Mouse (Mus musculus) hindbrain, embryonic 10.5 days (tissue): Measurements from ENCODE around the gene Arf5. TPM values are rescaled to one million over a fixed set of nuclear protein-coding genes. Genes with fewer than 3 reads are reported as not detected.
A peak's percentile ranks its signal among the peaks of the same experiment; 100 is the strongest.

Experiments
- DNase-seq: peaks from one replicate; pipeline ENCODE4 v3.0.0-alpha.2; 2017; ENCODE audit warnings: low spot score
- H3K27ac ChIP-seq: fragments of 300-500 bp; sonication (generic); 2 replicates; pipeline ENCODE4 v1.5.1; 2016; ENCODE audit warnings: mild to moderate bottlenecking, moderate library complexity
- H3K27me3 ChIP-seq: fragments of 300-500 bp; sonication (generic); 2 replicates; pipeline ENCODE4 v1.6.1; 2016; ENCODE audit warnings: mild to moderate bottlenecking; ENCODE audit not compliant: poor library complexity, insufficient read depth, severe bottlenecking
- H3K36me3 ChIP-seq: fragments of 300-500 bp; sonication (generic); 2 replicates; pipeline ENCODE4 v1.6.1; 2016; ENCODE audit warnings: mild to moderate bottlenecking, moderate library complexity
- H3K4me1 ChIP-seq: fragments of 300-500 bp; sonication (generic); replicated peaks from 2 replicates; pipeline ENCODE4 v1.6.1; 2016; ENCODE audit warnings: mild to moderate bottlenecking
- H3K4me3 ChIP-seq: fragments of 300-500 bp; sonication (generic); 2 replicates; pipeline ENCODE4 v1.5.1; 2016; ENCODE audit warnings: mild to moderate bottlenecking, moderate library complexity
- H3K9me3 ChIP-seq: fragments of 300-500 bp; sonication (generic); 2 replicates; pipeline ENCODE4 v1.6.1; 2016; ENCODE audit warnings: mild to moderate bottlenecking, moderate library complexity
- WGBS: fragments of 180-500 bp; shearing (Covaris S2); methylation state at CpG from one replicate; pipeline ENCODE4 v1.1.7; 2016; 5-methylcytosine and 5-hydroxymethylcytosine counted together
- polyA plus RNA-seq: library from polyadenylated mRNA; unstranded; fragments of >200 nt; fragmentation: Nextera tagmentation; extraction: Ambion mirVana; gene quantifications from 2 replicates; pipeline ENCODE4 v1.2.1, GENCODE M21; 2016

Gene Arf5
- polyA plus RNA-seq, 1 experiment from 2014 or later, result 343 TPM

GRCm38 (mm10) chr6:28419673-28420072 lies 3.7 kb upstream of the Arf5 start:
- Histone ChIP-seq H3K27me3 (no peaks in the 10 kb centered on the region), H3K36me3 (peaks cover 53% of the 10 kb centered on the region), H3K27ac (no peak overlapping the region), H3K4me1 (peaks cover 39% of the 10 kb centered on the region), H3K4me3 (peak overlapping the region; percentile 91), H3K9me3 (no peaks in the 10 kb centered on the region)
- DNase-seq, result no peak
- 89% methylated on average over 2 of the region's 2 CpGs for WGBS

- H3K27me3 ChIP-seq, result no peaks in the 10 kb centered on the region
- H3K4me1 ChIP-seq, result peaks cover 43% of the 10 kb centered on the region
- no peaks in the 10 kb centered on the region for H3K9me3 ChIP-seq
- peaks cover 53% of the 10 kb centered on the region for H3K36me3 ChIP-seq
- no peak overlapping the region for H3K27ac ChIP-seq
- peak overlapping the region; percentile 91 for H3K4me3 ChIP-seq
- no peak for DNase-seq
- WGBS, result 79% methylated on average over 17 of the region's 17 CpGs
Measured at GRCm38 (mm10) chr6:28420361-28420760, 3.0 kb upstream of the Arf5 start.

DNA sequence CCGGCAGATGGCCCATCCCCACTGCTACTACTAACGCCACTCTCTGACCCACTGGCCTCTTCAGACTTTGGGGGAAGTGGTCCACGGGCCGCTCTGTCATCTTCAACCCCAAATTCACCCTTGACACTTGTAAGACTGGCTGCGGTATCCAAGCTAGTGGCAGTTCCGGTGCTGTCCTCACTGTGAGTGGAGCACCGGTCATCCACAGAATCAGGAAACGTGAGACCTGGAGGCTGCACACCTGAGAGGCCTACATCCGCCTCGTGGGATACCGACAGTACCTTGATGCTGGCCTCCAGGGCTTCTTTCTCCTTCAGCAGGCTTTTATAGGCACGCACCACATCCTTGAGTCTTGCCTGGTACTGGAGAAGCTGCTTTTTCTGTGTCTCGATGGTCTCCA lies 2.5 kb upstream of the Arf5 start:
- Histone ChIP-seq H3K27me3 (no peaks in the 10 kb centered on the region), H3K36me3 (peaks cover 53% of the 10 kb centered on the region), H3K4me1 (peaks cover 43% of the 10 kb centered on the region), H3K9me3 (no peaks in the 10 kb centered on the region), H3K27ac (peak overlapping the region; percentile 85), H3K4me3 (peak overlapping the region; percentile 91)
- WGBS, result 29% methylated on average over 13 of the region's 13 CpGs
- no peak for DNase-seq

GRCm38 (mm10) chr6:28421469-28422000 lies 1.8 kb upstream of the Arf5 start:
- Histone ChIP-seq H3K27ac (peak overlapping the region; percentile 85), H3K27me3 (no peaks in the 10 kb centered on the region), H3K4me3 (peak overlapping the region; percentile 91), H3K36me3 (peaks cover 54% of the 10 kb centered on the region), H3K9me3 (no peaks in the 10 kb centered on the region), H3K4me1 (peaks cover 43% of the 10 kb centered on the region)
- peak; percentile 90 for DNase-seq
- WGBS, result under 1% methylated on average over 27 of the region's 27 CpGs

DNA sequence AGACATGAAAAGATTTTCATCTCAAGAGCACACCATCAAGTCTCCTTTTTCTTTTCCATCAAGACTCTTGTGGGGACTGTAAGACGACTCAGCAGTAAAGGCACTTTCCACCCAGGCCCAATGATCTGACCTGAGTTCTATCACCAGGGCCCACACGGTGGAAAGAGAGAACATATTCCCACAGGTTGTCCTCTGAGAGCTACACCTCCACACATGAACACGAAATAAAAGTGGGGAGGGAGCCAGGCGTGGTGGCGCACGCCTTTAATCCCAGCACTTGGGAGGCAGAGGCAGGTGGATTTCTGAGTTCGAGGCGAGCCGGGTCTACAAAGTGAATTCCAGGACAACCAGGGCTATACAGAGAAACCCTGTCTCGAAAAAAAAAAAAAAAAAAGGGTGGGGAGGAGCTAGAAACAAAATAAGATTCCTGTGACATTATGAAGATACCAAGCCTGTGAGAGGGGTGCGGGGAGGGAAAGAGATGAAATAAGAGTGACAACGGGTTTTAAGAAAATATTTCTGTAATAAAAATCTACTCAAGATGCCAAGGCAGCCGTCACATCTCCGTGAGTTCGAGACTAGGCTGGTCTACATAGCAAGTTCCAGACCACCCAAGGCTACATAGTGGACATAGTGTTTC lies 589 bp upstream of the Arf5 start:
- Histone ChIP-seq H3K27me3 (no peaks in the 10 kb centered on the region), H3K4me3 (peak overlapping the region; percentile 80), H3K4me1 (peaks cover 40% of the 10 kb centered on the region), H3K27ac (peak overlapping the region; percentile 97), H3K9me3 (no peaks in the 10 kb centered on the region), H3K36me3 (peaks cover 49% of the 10 kb centered on the region)
- 73% methylated on average over 15 of the region's 15 CpGs for WGBS
- DNase-seq, result no peak

- WGBS, result 10% methylated on average over 46 of the region's 46 CpGs
- Histone ChIP-seq H3K27ac (peak overlapping the region; percentile 97), H3K36me3 (peaks cover 36% of the 10 kb centered on the region), H3K4me1 (peaks cover 40% of the 10 kb centered on the region), H3K27me3 (no peaks in the 10 kb centered on the region), H3K9me3 (no peaks in the 10 kb centered on the region), H3K4me3 (peak overlapping the region; percentile 80)
- peak; percentile 63 for DNase-seq
Measured at GRCm38 (mm10) chr6:28423767-28424695, 671 bp downstream of the Arf5 start.

DNA sequence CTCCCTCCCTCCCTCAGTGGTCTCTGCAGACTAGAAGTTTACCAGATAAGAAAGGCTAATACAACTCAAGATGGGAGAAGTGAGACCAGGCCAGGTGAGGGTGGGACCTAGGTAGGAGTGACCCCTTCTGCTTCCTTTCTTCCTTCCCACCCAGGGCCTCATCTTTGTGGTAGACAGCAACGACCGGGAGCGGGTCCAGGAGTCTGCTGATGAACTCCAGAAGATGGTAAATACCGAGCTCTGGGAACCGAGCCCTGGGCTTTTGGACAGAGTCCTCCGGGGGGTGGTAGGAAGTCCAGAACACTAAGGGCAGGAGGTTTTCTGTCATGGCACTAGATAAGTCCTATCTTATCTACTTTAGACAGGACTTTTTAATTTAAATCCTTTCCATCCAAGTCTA lies 1.7 kb downstream of the Arf5 start:
- DNase-seq, result no peak

DNA sequence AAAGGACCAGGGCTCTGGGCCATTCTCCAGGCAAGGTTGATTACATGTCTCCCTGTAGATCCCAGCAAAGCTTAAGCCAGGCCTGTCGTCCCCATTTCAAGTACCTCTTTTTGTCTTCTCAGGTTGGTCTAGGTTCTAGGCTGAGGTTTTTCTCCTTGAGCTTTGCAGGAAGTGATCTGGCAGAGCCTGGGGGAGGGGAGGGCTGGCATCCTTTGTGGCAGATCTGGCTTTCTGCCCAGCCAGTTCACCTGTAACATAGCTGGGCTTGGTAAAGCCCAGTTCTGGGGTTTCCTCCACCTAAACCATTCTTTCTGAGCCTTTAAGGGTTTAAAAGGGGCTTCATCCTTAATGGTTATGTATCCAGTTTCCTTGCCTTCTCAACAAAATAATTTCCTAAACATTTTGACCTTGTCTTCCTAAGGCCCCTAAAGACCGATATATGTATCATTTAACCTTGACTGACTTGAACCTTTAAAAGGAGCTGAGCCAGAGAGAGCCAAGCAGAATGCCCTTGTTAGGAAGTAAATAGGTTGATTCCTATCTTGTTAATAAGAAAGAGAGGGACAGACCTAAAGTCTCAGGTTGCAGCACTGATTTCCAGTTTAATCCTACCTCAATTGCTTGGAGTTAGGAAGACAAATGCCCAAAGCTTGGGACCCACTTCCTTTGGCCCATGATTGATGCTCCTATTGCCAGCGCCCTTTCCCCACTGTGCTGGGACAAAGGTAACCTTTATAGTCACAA lies 3.9 kb downstream of the Arf5 start, which contains the start of gene Fscn3:
Gene Fscn3 (plus strand): TSS at position 694 of the 744 bp plus-strand sequence.
- no peak within 1 kb of the TSS for H3K4me3 ChIP-seq
- peaks cover 27% of the 10 kb centered on the region for H3K36me3 ChIP-seq
- no peaks in the 10 kb centered on the region for H3K27me3 ChIP-seq
- H3K27ac ChIP-seq, result no peak within 1 kb of the TSS
- H3K9me3 ChIP-seq, result no peaks in the 10 kb centered on the region
- H3K4me1 ChIP-seq, result peaks cover 13% of the 10 kb centered on the region
- WGBS, result 83% methylated on average over 3 of the region's 3 CpGs
- DNase-seq, result no peak

More for the DNA sequence above, 1.7 kb downstream of the Arf5 start:
- Histone ChIP-seq H3K4me1 (peaks cover 33% of the 10 kb centered on the region), H3K27me3 (no peaks in the 10 kb centered on the region), H3K36me3 (peaks cover 27% of the 10 kb centered on the region), H3K4me3 (peak overlapping the region; percentile 80; the same call in 1 of the 2 replicates), H3K9me3 (no peaks in the 10 kb centered on the region), H3K27ac (no peak overlapping the region)
- WGBS, result 94% methylated on average over 6 of the region's 6 CpGs

GRCm38 (mm10) chr6:28428290-28428689 lies 4.9 kb downstream of the Arf5 start, which contains the start of gene Gcc1:
TSS of gene Gcc1 (minus strand) at chr6:28428390.
- no peak for DNase-seq
- Histone ChIP-seq H3K9me3 (no peaks in the 10 kb centered on the region), H3K4me1 (peaks cover 12% of the 10 kb centered on the region), H3K27me3 (no peaks in the 10 kb centered on the region), H3K27ac (no peak within 1 kb of the TSS), H3K36me3 (peaks cover 27% of the 10 kb centered on the region), H3K4me3 (no peak within 1 kb of the TSS)
- WGBS, result 91% methylated on average over 3 of the region's 3 CpGs

- peaks cover 24% of the 10 kb centered on the region for H3K36me3 ChIP-seq
- no peak overlapping the region for H3K4me3 ChIP-seq
- 0 out of 2 replicates have a peak, but pooled peaks cover 3% of the 10 kb centered on the region for H3K4me1 ChIP-seq
- H3K27ac ChIP-seq, result no peak overlapping the region
- no peak for DNase-seq
- no peaks in the 10 kb centered on the region for H3K9me3 ChIP-seq
- no peaks in the 10 kb centered on the region for H3K27me3 ChIP-seq
- 86% methylated on average over 11 of the region's 11 CpGs for WGBS
Measured at GRCm38 (mm10) chr6:28429870-28430269, 6.5 kb downstream of the Arf5 start.

DNA sequence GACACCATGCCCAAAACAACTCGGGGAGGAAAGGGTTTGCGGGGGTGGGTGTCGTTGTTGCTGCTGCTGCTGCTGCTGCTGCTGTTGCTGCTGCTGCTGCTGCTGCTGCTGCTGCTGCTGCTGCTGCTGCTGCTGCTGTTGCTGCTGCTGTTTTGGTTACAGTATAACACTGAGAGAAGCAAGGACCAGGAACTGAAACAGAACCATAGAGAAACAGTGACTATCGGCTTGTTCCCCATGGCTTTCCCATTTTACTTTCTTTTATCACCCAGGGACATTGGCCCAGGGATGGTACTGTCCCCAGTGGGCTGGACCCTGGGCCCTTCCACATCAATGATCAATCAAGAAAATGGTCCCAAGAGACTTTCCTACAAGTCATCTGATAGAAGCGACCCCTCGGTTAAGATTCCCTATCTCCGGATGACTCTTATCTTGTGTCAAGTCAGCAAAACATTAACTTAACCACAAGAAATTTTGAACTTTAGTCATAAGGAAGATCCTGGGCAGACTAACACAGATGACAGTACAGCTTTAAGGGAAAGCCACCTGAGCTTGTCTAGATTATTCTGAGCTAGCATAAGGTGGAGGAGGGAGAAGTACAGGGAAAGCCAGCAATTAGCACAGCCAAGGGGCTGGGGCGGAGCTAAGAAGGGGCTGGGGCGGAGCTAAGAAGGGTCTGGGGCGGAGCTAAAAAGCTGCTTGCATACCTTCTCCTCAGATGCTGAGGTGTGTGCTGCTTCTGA lies 7.6 kb downstream of the Arf5 start:
- DNase-seq, result no peak
- Histone ChIP-seq H3K4me1 (no peaks in the 10 kb centered on the region), H3K27ac (no peak overlapping the region), H3K27me3 (no peaks in the 10 kb centered on the region), H3K9me3 (no peaks in the 10 kb centered on the region), H3K36me3 (peaks cover 13% of the 10 kb centered on the region), H3K4me3 (no peak overlapping the region)
- 78% methylated on average over 10 of the region's 10 CpGs for WGBS

DNA sequence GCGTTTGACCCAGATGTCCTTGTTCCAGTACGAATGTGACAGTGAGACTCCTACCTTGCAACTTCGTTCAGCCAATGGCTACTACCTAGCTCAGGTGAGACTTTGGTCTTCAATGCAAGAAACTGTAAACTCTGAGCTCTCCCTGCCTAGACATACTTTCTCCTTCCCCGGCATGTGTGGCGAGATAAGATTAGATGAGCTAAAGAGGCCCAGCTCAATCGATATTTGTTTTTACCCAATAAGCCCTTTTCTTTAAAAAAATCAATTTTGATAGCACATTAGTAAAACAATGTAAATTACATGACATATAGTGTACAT lies 8.1 kb downstream of the Arf5 start:
- DNase-seq, result no peak
- no peaks in the 10 kb centered on the region for H3K4me1 ChIP-seq
- H3K27ac ChIP-seq, result no peak overlapping the region
- WGBS, result 73% methylated on average over 6 of the region's 6 CpGs
- peaks cover 8% of the 10 kb centered on the region for H3K36me3 ChIP-seq
- no peaks in the 10 kb centered on the region for H3K9me3 ChIP-seq
- no peaks in the 10 kb centered on the region for H3K27me3 ChIP-seq
- no peak overlapping the region for H3K4me3 ChIP-seq
